Mouse (Mus musculus) kidney, embryonic 15.5 days (tissue): ENCODE data around the gene Ttc23l. TPM values are rescaled to one million over a fixed set of nuclear protein-coding genes. Genes with fewer than 3 reads are reported as not detected.

Experiments used
- ATAC-seq: fragments of 200-750 bp; cut with Nextera tagmentation; replicated peaks from 2 replicates; pipeline ENCODE4 v1.8.0; 2017; ENCODE audit warnings: moderate TSS enrichment; ENCODE audit not compliant: low FRiP score
- H3K27ac ChIP-seq: fragments of 300-500 bp; sonication (generic); 2 replicates; pipeline ENCODE4 v1.5.1; 2015; ENCODE audit warnings: mild to moderate bottlenecking, inconsistent platforms
- H3K27me3 ChIP-seq: fragments of 300-500 bp; sonication (generic); 2 replicates; pipeline ENCODE4 v1.6.1; 2015; ENCODE audit warnings: inconsistent platforms
- H3K36me3 ChIP-seq: fragments of 300-500 bp; sonication (generic); 2 replicates; pipeline ENCODE4 v1.6.1; 2015; ENCODE audit warnings: inconsistent platforms
- H3K4me1 ChIP-seq: fragments of 300-500 bp; sonication (generic); 2 replicates; pipeline ENCODE4 v1.6.1; 2015; ENCODE audit warnings: inconsistent platforms
- H3K4me2 ChIP-seq: fragments of 300-500 bp; sonication (generic); 2 replicates; pipeline ENCODE4 v1.6.1; 2015; ENCODE audit warnings: moderate library complexity, mild to moderate bottlenecking, inconsistent platforms
- H3K4me3 ChIP-seq: fragments of 300-500 bp; sonication (generic); replicated peaks from 2 replicates; pipeline ENCODE4 v1.5.1; 2015; ENCODE audit warnings: mild to moderate bottlenecking, inconsistent platforms
- H3K9ac ChIP-seq: fragments of 300-500 bp; sonication (generic); 2 replicates; pipeline ENCODE4 v1.6.1; 2015; ENCODE audit warnings: mild to moderate bottlenecking, inconsistent platforms
- H3K9me3 ChIP-seq: fragments of 300-500 bp; sonication (generic); replicated peaks from 2 replicates; pipeline ENCODE4 v1.6.1; 2016; ENCODE audit warnings: inconsistent platforms
- WGBS: fragments of 180-500 bp; shearing (Covaris S2); methylation state at CpG from one replicate; pipeline ENCODE4 v1.1.7; 2015; ENCODE audit warnings: mixed read lengths; 5-methylcytosine and 5-hydroxymethylcytosine counted together
- polyA plus RNA-seq: library from polyadenylated mRNA; unstranded; fragments of >200 nt; fragmentation: Nextera tagmentation; extraction: Ambion mirVana; gene quantifications from 2 replicates; pipeline ENCODE4 v1.2.1, GENCODE M21; 2015

Ttc23l gene
- not detected in 2 replicates for polyA plus RNA-seq

- no peaks in the 10 kb centered on the region for H3K36me3 ChIP-seq
- H3K4me3 ChIP-seq, result no peak within 1 kb of the TSS
- H3K9ac ChIP-seq, result no peak within 1 kb of the TSS
- H3K9me3 ChIP-seq, result no peaks in the 10 kb centered on the region
- 91% methylated on average over 13 of the region's 13 CpGs for WGBS
- H3K27ac ChIP-seq, result no peak within 1 kb of the TSS
- no peak within 1 kb of the TSS for H3K4me2 ChIP-seq
- no peaks in the 10 kb centered on the region for H3K4me1 ChIP-seq
- H3K27me3 ChIP-seq, result no peaks in the 10 kb centered on the region
- no peak for ATAC-seq
Observed at GRCm38 (mm10) chr15:10558465-10558864, at the start of gene Ttc23l. Gene Ttc23l (minus strand): TSS chr15:10558668.

- no peak overlapping the region for H3K4me2 ChIP-seq
- WGBS, result 85% methylated on average over 7 of the region's 7 CpGs
- H3K9ac ChIP-seq, result no peak overlapping the region
- H3K36me3 ChIP-seq, result peaks cover 17% of the 10 kb centered on the region
- H3K27ac ChIP-seq, result peak overlapping the region; percentile 33
- H3K9me3 ChIP-seq, result no peaks in the 10 kb centered on the region; the same call in 1 of the 2 replicates
- no peak overlapping the region for H3K4me3 ChIP-seq
- ATAC-seq, result 0 out of 2 replicates have a peak, but pooled peaks have one; percentile 30
- no peaks in the 10 kb centered on the region for H3K27me3 ChIP-seq
- 0 out of 2 replicates have a peak, but pooled peaks cover 9% of the 10 kb centered on the region for H3K4me1 ChIP-seq
Observed at GRCm38 (mm10) chr15:10599413-10599812, 40.9 kb upstream of the Ttc23l start.

DNA sequence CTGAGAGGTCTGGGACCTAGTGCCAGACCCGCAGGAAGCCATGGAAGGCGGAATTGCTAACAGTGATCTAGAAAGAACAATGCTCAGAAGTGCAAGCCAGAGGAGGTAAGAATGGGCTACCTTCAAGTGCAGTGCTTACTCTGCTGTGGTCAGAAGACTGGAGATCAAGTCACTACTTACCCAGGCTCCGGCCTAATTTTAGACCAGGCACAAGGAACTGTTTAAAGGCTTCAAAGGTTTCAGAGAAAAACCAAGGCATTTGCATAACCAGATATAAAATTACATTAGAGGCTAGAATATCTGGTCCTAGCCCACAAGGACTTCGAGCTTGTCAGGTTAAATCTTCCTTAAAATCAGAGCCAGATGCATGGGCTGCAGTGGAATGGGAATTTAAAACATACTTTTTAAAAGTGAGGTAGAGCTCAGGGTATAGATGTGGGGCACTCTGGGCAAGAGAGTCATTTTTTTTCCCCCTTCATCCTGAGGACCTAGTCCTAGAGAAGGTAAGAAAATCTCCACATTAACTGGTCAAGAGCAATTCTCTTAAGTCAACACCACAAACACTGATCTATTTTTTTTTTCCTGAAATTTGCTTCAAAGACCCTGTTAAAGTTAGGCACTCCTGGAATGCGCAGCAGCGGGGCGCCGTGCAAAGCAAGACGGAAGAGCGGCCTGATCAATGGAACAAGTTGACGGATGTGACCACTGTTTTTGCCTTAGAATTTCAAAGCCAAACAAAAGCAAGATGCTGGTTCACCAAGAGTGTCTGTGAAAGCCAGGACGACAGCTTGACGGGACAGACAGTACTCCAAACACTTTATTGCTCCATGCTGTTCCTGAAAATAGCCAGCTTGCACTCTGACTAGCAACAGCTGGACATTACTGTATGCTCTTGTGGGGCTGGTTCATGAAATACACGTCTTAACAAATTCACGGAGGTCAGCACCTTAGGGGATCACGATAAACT lies 40.1 kb upstream of the Ttc23l start:
- H3K9ac ChIP-seq, result no peak overlapping the region
- H3K27ac ChIP-seq, result peak overlapping the region; percentile 33
- 0 out of 2 replicates have a peak, but pooled peaks have one; percentile 13 for ATAC-seq
- 69% methylated on average over 16 of the region's 16 CpGs for WGBS
- peaks cover 15% of the 10 kb centered on the region; the same call in 1 of the 2 replicates for H3K36me3 ChIP-seq
- 0 out of 2 replicates have a peak, but pooled peaks cover 9% of the 10 kb centered on the region for H3K4me1 ChIP-seq
- H3K9me3 ChIP-seq, result no peaks in the 10 kb centered on the region
- no peaks in the 10 kb centered on the region for H3K27me3 ChIP-seq
- no peak overlapping the region for H3K4me3 ChIP-seq
- no peak overlapping the region for H3K4me2 ChIP-seq

- Histone ChIP-seq H3K9ac (no peak overlapping the region), H3K4me3 (no peak overlapping the region), H3K4me2 (no peak overlapping the region), H3K36me3 (peaks cover 31% of the 10 kb centered on the region), H3K9me3 (no peaks in the 10 kb centered on the region), H3K27me3 (no peaks in the 10 kb centered on the region), H3K27ac (no peak overlapping the region), H3K4me1 (0 out of 2 replicates have a peak, but pooled peaks cover 9% of the 10 kb centered on the region)
- ATAC-seq, result no peak
- WGBS, result 89% methylated on average over 9 of the region's 9 CpGs
Observed at GRCm38 (mm10) chr15:10596871-10597270, 38.4 kb upstream of the Ttc23l start.

DNA sequence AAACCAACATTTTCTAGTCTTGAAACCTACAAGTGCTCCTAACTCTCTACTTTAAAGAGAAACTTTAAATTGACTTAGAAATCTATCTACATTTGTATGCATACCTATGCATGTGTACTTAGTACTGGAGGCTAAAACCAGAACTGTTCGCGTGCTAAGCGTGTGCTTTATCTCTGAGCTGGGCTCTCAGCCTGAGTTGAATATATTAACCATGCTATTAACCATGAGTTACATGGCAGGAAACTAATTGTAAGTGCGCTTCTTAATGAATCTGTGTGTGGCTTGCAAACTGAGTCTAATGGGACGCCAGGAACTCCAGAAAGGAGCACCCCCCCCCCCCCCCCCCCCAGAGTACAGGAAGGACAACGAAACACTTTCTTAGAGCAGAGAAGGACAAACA lies 36.9 kb upstream of the Ttc23l start:
- H3K4me2 ChIP-seq, result no peak overlapping the region
- no peak for ATAC-seq
- 0 out of 2 replicates have a peak, but pooled peaks cover 9% of the 10 kb centered on the region for H3K4me1 ChIP-seq
- no peaks in the 10 kb centered on the region for H3K9me3 ChIP-seq
- WGBS, result 74% methylated on average over 6 of the region's 6 CpGs
- H3K27ac ChIP-seq, result no peak overlapping the region
- no peaks in the 10 kb centered on the region for H3K27me3 ChIP-seq
- H3K9ac ChIP-seq, result no peak overlapping the region
- no peak overlapping the region for H3K4me3 ChIP-seq
- H3K36me3 ChIP-seq, result peaks cover 37% of the 10 kb centered on the region

- H3K36me3 ChIP-seq, result peaks cover 32% of the 10 kb centered on the region
- H3K4me1 ChIP-seq, result 0 out of 2 replicates have a peak, but pooled peaks cover 9% of the 10 kb centered on the region
- H3K27me3 ChIP-seq, result no peaks in the 10 kb centered on the region
- H3K9ac ChIP-seq, result no peak overlapping the region
- H3K27ac ChIP-seq, result no peak overlapping the region
- WGBS, result 76% methylated on average over 10 of the region's 10 CpGs
- no peak overlapping the region for H3K4me3 ChIP-seq
- H3K9me3 ChIP-seq, result no peaks in the 10 kb centered on the region
- no peak for ATAC-seq
- H3K4me2 ChIP-seq, result no peak overlapping the region
Observed at GRCm38 (mm10) chr15:10594910-10595309, 36.4 kb upstream of the Ttc23l start.

DNA sequence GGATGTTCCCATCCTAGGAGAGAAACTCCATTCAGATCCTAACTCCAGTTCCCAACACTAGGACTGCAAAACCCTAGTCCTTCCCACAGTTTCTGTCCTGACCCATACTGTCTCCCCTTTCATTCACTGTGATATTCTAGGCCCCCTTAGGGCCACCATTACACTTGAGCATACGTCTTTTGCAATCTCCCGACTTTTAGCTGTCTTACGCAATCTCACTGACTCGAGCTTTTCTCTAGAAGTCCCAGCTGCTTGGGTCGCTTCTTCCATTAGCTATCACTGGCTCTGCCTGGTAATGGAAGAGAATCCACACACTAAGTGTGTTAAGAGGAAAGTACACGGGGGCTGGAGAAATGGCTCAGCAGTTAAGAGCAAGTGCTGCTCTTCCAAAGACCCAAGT lies 34.6 kb upstream of the Ttc23l start:
- Histone ChIP-seq H3K9me3 (no peaks in the 10 kb centered on the region), H3K36me3 (peaks cover 46% of the 10 kb centered on the region), H3K9ac (no peak overlapping the region), H3K27me3 (no peaks in the 10 kb centered on the region), H3K4me3 (no peak overlapping the region), H3K4me1 (0 out of 2 replicates have a peak, but pooled peaks cover 4% of the 10 kb centered on the region), H3K27ac (no peak overlapping the region), H3K4me2 (no peak overlapping the region)
- ATAC-seq, result no peak
- 89% methylated on average over 6 of the region's 6 CpGs for WGBS

DNA sequence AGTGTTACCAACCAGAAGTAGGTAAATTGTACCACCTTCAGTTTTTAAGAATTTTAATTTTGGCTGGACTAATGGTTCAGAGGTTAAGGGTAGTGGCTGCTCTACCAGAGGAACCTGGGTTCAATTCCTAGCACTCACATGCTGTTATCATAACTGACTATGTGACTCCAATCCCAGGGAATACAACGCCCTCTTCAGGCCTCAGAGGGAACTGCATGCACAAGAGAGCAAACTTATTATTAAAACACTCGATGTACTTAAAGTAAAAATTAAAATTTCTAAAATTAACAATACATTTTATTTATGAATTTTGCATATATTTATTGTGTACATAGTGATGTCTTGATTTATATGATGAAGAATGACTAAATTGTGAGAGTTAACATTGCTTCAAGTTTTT lies 28.1 kb upstream of the Ttc23l start:
- H3K27ac ChIP-seq, result no peak overlapping the region
- H3K9me3 ChIP-seq, result no peaks in the 10 kb centered on the region
- H3K4me2 ChIP-seq, result no peak overlapping the region
- no peak overlapping the region for H3K4me3 ChIP-seq
- H3K27me3 ChIP-seq, result no peaks in the 10 kb centered on the region
- H3K4me1 ChIP-seq, result no peaks in the 10 kb centered on the region
- H3K9ac ChIP-seq, result no peak overlapping the region
- ATAC-seq, result no peak
- H3K36me3 ChIP-seq, result peaks cover 56% of the 10 kb centered on the region
- 82% methylated on average over 2 of the region's 2 CpGs for WGBS

DNA sequence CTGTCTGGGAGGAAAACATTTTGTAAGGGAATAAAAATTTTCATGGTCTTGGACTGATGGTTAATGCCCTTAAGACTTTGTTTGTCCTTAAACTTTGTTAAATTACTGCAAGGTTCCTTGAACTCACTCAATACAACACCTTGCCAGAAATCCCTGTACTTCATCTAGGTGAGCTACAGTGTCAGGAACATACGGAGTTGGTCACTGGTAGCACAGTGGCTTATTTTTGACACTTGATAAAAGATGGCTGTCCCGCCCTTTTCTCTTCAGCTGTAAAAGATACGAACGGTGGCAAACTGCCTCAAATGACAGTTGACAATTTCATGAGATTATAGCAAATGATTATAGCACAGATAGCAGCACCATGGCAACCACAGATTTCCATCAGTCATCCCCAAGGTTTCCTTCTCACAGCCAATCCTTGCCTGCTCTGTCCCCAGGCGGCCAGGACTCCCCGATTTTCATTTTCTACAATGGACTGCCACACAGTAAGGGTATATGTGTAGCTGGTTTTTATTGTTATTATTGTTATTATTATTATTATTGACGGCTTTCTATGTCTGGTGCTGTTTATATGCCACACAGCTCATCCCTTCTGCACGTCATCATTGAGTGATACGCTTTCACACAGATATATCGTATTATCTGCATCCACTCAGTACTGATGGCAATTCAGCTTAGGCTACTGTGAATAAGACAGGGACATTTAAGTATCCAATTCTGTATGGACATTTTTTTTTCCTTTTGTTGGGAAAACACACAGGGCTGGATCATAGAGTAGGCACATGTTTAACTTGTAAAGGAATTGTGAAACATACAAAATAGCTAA lies 26.1 kb upstream of the Ttc23l start:
- 82% methylated on average over 10 of the region's 10 CpGs for WGBS
- Histone ChIP-seq H3K9me3 (no peaks in the 10 kb centered on the region), H3K27ac (no peak overlapping the region), H3K4me1 (no peaks in the 10 kb centered on the region), H3K4me2 (no peak overlapping the region), H3K4me3 (no peak overlapping the region), H3K36me3 (peaks cover 48% of the 10 kb centered on the region), H3K27me3 (no peaks in the 10 kb centered on the region), H3K9ac (no peak overlapping the region)
- ATAC-seq, result no peak

- WGBS, result 50% methylated on average over 8 of the region's 8 CpGs
Observed at GRCm38 (mm10) chr15:10583408-10583807, 24.9 kb upstream of the Ttc23l start.

DNA sequence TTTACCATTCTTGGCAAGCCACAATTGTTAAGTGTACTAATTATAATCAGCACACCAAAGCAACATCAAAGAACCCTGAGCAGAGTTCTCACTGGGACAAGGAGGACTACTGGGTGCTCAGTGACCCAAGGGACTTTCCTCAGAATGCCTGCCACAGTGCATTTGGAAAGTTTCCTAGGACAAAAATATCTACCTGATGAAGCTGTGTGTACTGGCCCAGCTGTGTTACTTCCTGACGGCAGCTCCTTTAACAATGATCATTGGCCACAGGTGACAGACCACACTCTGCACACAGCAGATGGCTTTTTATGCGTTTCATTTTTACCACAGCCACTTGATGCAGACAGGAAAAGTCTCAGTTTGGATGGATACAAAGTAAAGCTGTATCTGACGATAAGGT lies 20.7 kb upstream of the Ttc23l start:
- no peaks in the 10 kb centered on the region for H3K27me3 ChIP-seq
- H3K36me3 ChIP-seq, result peaks cover 56% of the 10 kb centered on the region
- 78% methylated on average over 3 of the region's 3 CpGs for WGBS
- no peak overlapping the region for H3K4me3 ChIP-seq
- H3K9me3 ChIP-seq, result no peaks in the 10 kb centered on the region
- no peak overlapping the region for H3K9ac ChIP-seq
- 0 out of 2 replicates have a peak, but pooled peaks have one; percentile 12 for ATAC-seq
- H3K27ac ChIP-seq, result no peak overlapping the region
- H3K4me1 ChIP-seq, result no peaks in the 10 kb centered on the region
- H3K4me2 ChIP-seq, result no peak overlapping the region

More at GRCm38 (mm10) chr15:10583408-10583807, 24.9 kb upstream of the Ttc23l start:
- no peaks in the 10 kb centered on the region for H3K4me1 ChIP-seq
- H3K4me3 ChIP-seq, result no peak overlapping the region
- no peaks in the 10 kb centered on the region for H3K9me3 ChIP-seq
- no peaks in the 10 kb centered on the region for H3K27me3 ChIP-seq
- H3K9ac ChIP-seq, result no peak overlapping the region
- peaks cover 47% of the 10 kb centered on the region for H3K36me3 ChIP-seq
- H3K27ac ChIP-seq, result no peak overlapping the region
- peak; percentile 92 for ATAC-seq
- H3K4me2 ChIP-seq, result no peak overlapping the region
